ENCODE assay signal across 8 mouse cellular contexts in genomic region chr7:109959716-109960612, GRCm38 (mm10). TPM values are rescaled to one million over a fixed set of nuclear protein-coding genes. Genes with fewer than 3 reads are reported as not detected.
DNase-seq lines count a peak whose midpoint lies in the region; ATAC-seq and TF ChIP-seq lines count a peak whose summit lies in the region.

Gene Dennd5a (minus strand): TSS chr7:109960470.

- TF ChIP-seq POLR2A in testis, adult 2 months (IDR thresholded peaks at IDR 0.05; ENCODE audit: control insufficient read depth, low read depth, low read length): peak; percentile 55

- TF ChIP-seq CTCF in testis, adult 2 months (IDR thresholded peaks at IDR 0.05; ENCODE audit: control insufficient read depth, insufficient read depth, insufficient replicate concordance, low read depth, low read length): no peak

- H3K27ac ChIP-seq in forebrain, embryonic 11.5 days (ENCODE audit: low read depth, low read length): peak within 1 kb of the TSS; percentile 75
- H3K27ac ChIP-seq in heart, embryonic 16.5 days (ENCODE audit: low read length): peak within 1 kb of the TSS; percentile 96
- H3K27ac ChIP-seq in liver, embryonic 16.5 days (ENCODE audit: low read length): peak within 1 kb of the TSS; percentile 76
- H3K27ac ChIP-seq in neural tube, embryonic 13.5 days (replicated peaks): peak within 1 kb of the TSS; percentile 96
- peak within 1 kb of the TSS; percentile 69 for H3K27ac ChIP-seq in testis, adult 2 months (ENCODE audit: control insufficient read depth, insufficient read depth, low read depth, low read length)

- no peaks in the 10 kb centered on the region for H3K9me3 ChIP-seq in forebrain, embryonic 11.5 days (ENCODE audit: control insufficient read depth, low read length)
- peaks cover 4% of the 10 kb centered on the region; the same call in 1 of the 2 replicates for H3K9me3 ChIP-seq in heart, embryonic 16.5 days (replicated peaks; ENCODE audit: control insufficient read depth, low read length)
- no peaks in the 10 kb centered on the region for H3K9me3 ChIP-seq in liver, embryonic 16.5 days (replicated peaks; ENCODE audit: control insufficient read depth, low read length)
- H3K9me3 ChIP-seq in neural tube, embryonic 13.5 days: no peaks in the 10 kb centered on the region

- H3K27me3 ChIP-seq in forebrain, embryonic 11.5 days (ENCODE audit: control insufficient read depth, insufficient read depth, low read length): no peaks in the 10 kb centered on the region
- no peaks in the 10 kb centered on the region for H3K27me3 ChIP-seq in heart, embryonic 16.5 days (ENCODE audit: control insufficient read depth, insufficient read depth, low read length)
- no peaks in the 10 kb centered on the region for H3K27me3 ChIP-seq in liver, embryonic 16.5 days (ENCODE audit: control insufficient read depth, insufficient read depth, low read depth, low read length)
- H3K27me3 ChIP-seq in neural tube, embryonic 13.5 days: no peaks in the 10 kb centered on the region
- H3K27me3 ChIP-seq in testis, adult 2 months (ENCODE audit: control insufficient read depth, insufficient read depth, low read length): no peaks in the 10 kb centered on the region

- peak within 1 kb of the TSS; percentile 94 for H3K9ac ChIP-seq in forebrain, embryonic 11.5 days (ENCODE audit: low read length)
- peak within 1 kb of the TSS; percentile 95 for H3K9ac ChIP-seq in heart, embryonic 16.5 days (ENCODE audit: low read length)
- H3K9ac ChIP-seq in liver, embryonic 16.5 days (ENCODE audit: low read depth, low read length): peak within 1 kb of the TSS; percentile 84
- peak within 1 kb of the TSS; percentile 98 for H3K9ac ChIP-seq in neural tube, embryonic 13.5 days

- peak within 1 kb of the TSS; percentile 71 for H3K4me2 ChIP-seq in forebrain, embryonic 11.5 days (ENCODE audit: low read depth, low read length, severe bottlenecking)
- peak within 1 kb of the TSS; percentile 84 for H3K4me2 ChIP-seq in heart, embryonic 16.5 days (ENCODE audit: low read depth, low read length)
- peak within 1 kb of the TSS; percentile 83 for H3K4me2 ChIP-seq in liver, embryonic 16.5 days (ENCODE audit: low read depth, low read length)
- H3K4me2 ChIP-seq in neural tube, embryonic 13.5 days: peak within 1 kb of the TSS; percentile 84

- peak within 1 kb of the TSS; percentile 85 for H3K4me3 ChIP-seq in forebrain, embryonic 11.5 days (ENCODE audit: low read depth, low read length)
- peak within 1 kb of the TSS; percentile 79 for H3K4me3 ChIP-seq in heart, embryonic 16.5 days (ENCODE audit: low read length)
- H3K4me3 ChIP-seq in liver, embryonic 16.5 days (ENCODE audit: low read depth, low read length): peak within 1 kb of the TSS; percentile 82
- peak within 1 kb of the TSS; percentile 79 for H3K4me3 ChIP-seq in neural tube, embryonic 13.5 days
- H3K4me3 ChIP-seq in testis, adult 2 months (ENCODE audit: control insufficient read depth, low read depth, low read length): peak within 1 kb of the TSS; percentile 91

- H3K36me3 ChIP-seq in forebrain, embryonic 11.5 days (ENCODE audit: control insufficient read depth, insufficient read depth, low read length): no peaks in the 10 kb centered on the region
- no peaks in the 10 kb centered on the region for H3K36me3 ChIP-seq in heart, embryonic 16.5 days (ENCODE audit: control insufficient read depth, insufficient read depth)
- H3K36me3 ChIP-seq in liver, embryonic 16.5 days (ENCODE audit: control insufficient read depth, insufficient read depth): no peaks in the 10 kb centered on the region
- H3K36me3 ChIP-seq in neural tube, embryonic 13.5 days: no peaks in the 10 kb centered on the region
- H3K36me3 ChIP-seq in testis, adult 2 months (ENCODE audit: control insufficient read depth, insufficient read depth, low read length): no peaks in the 10 kb centered on the region

- peak; percentile 44 for DNase-seq in c-Kit-positive CD71-negative TER-119-negative erythroid progenitor cells, embryonic 14.5 days (ENCODE audit: low read depth)
- peak; percentile 93 for DNase-seq in forebrain, embryonic 11.5 days (ENCODE audit: low spot score)
- peak; percentile 75 to 90 for DNase-seq in kidney, postnatal 25 days

- H3K4me1 ChIP-seq in forebrain, embryonic 11.5 days (replicated peaks; ENCODE audit: control insufficient read depth, insufficient read depth, low read length): peaks cover 8% of the 10 kb centered on the region; the same call in 1 of the 2 replicates
- peaks cover 26% of the 10 kb centered on the region for H3K4me1 ChIP-seq in heart, embryonic 16.5 days (ENCODE audit: control insufficient read depth, insufficient read depth, low read length)
- H3K4me1 ChIP-seq in liver, embryonic 16.5 days (ENCODE audit: control insufficient read depth, low read depth, low read length): peaks cover 22% of the 10 kb centered on the region
- peaks cover 63% of the 10 kb centered on the region for H3K4me1 ChIP-seq in neural tube, embryonic 13.5 days (replicated peaks)
- H3K4me1 ChIP-seq in testis, adult 2 months (ENCODE audit: control insufficient read depth, insufficient read depth, low read length): peaks cover 8% of the 10 kb centered on the region

- under 1% methylated on average over 93 of the region's 107 CpGs for WGBS in forebrain, embryonic 11.5 days
- WGBS in heart, embryonic 16.5 days: 1% methylated on average over 83 of the region's 107 CpGs
- WGBS in liver, embryonic 16.5 days (ENCODE audit: insufficient replicate concordance): under 1% methylated on average over 72 of the region's 107 CpGs
- under 1% methylated on average over 66 of the region's 107 CpGs for WGBS in neural tube, embryonic 13.5 days

- peak; percentile 61 for ATAC-seq in CD4-positive, CD25-positive, alpha-beta regulatory T cell, adult 4 months
- ATAC-seq in forebrain, embryonic 11.5 days (replicated peaks; ENCODE audit: low FRiP score): peak; percentile 95
- ATAC-seq in heart, embryonic 16.5 days (replicated peaks; ENCODE audit: extremely low read depth, insufficient read depth, low FRiP score): peak; percentile 94
- peak; percentile 88 for ATAC-seq in liver, embryonic 16.5 days (ENCODE audit: low read depth)
- ATAC-seq in neural tube, embryonic 13.5 days (ENCODE audit: low read depth): peak; percentile 95

RNA-seq across cellular contexts. Expression of gene Dennd5a, which starts in this region (rescaled TPM):
- 10 to 100 TPM; 23.4 to 27.6 TPM for polyA plus RNA-seq in CD4-positive, CD25-positive, alpha-beta regulatory T cell, adult 4 months (2017; shearing (Covaris generic))
- 52.6 and 55.9 TPM in 2 replicates for polyA plus RNA-seq in forebrain, embryonic 11.5 days (2014; fragmentation: Nextera tagmentation; extraction: Ambion mirVana)
- 33.6 and 38.8 TPM in 2 replicates for polyA plus RNA-seq in heart, embryonic 16.5 days (2015; fragmentation: Nextera tagmentation; extraction: Ambion mirVana)
- polyA plus RNA-seq in liver, embryonic 16.5 days (2015; fragmentation: Nextera tagmentation; extraction: Ambion mirVana): 5.9 and 7.0 TPM in 2 replicates
- 42.2 and 42.5 TPM in 2 replicates for polyA plus RNA-seq in neural tube, embryonic 13.5 days (2015; fragmentation: Nextera tagmentation; extraction: Ambion mirVana)
- polyA plus RNA-seq in testis, adult 2 months (2012; rRNA removed): 41.1 and 41.3 TPM in 2 replicates

Comparison
In these comparisons a context has a peak if more than half of its experiments do, and no peak if none do; other contexts are left out.
1. Peak in every context shown above with its lines: DNase-seq, ATAC-seq, H3K4me3 ChIP-seq and H3K27ac ChIP-seq.